Mouse (Mus musculus) R1 (cell line): ENCODE data around the gene Exosc5.
A peak's percentile ranks its signal among the peaks of the same experiment; 100 is the strongest.

ENCODE experiments used
- DNase-seq: peaks from one replicate; pipeline ENCODE4 v3.0.0-alpha.2; 2018; ENCODE audit warnings: low read depth, low spot score

Exosc5 gene

DNA sequence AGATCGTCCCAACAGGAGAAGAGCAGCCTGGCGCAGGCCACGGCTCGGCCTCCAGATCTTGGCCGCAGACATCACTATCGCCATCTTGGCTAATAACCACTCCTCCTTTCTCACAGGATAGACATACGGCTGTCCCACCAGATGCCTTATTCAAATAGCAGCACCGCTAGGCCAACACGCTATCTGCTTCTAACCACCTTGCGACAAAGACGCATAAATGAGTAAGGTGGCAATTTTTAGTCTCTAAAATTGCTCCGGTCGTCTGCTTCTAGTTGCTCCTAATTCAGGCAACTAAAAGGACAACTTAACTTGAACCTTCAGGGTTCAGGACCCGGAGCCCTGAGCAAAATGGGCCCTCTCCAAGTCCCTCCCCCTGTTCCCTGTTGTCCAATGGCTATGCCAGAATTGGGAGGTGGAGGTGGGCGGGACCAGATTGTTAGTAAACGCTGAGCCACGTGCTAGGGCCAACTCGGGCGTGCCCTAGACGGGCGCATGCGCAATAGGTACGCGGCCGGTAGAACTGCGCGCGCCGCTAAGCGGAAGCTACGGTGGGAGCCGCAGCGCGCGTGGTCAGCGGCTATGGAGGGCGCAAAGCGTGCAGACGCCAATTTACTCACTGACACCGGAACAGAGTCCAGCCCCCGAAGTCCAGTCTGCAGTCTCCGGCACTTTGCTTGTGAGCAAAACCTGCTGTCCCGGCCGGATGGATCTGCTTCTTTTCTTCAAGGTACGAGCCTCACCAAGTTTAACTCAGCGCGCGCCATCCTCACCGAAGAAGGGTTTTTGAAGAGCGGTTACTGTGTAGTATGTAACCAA, at the start of gene Exosc5, which contains the start of gene Bckdha:
Gene Exosc5, plus strand, starts transcription at position 508 of the 816 bp plus-strand sequence.
Gene Bckdha, minus strand, starts transcription at position 325 of the 816 bp plus-strand sequence.
- peak; percentile 100 for DNase-seq

DNA sequence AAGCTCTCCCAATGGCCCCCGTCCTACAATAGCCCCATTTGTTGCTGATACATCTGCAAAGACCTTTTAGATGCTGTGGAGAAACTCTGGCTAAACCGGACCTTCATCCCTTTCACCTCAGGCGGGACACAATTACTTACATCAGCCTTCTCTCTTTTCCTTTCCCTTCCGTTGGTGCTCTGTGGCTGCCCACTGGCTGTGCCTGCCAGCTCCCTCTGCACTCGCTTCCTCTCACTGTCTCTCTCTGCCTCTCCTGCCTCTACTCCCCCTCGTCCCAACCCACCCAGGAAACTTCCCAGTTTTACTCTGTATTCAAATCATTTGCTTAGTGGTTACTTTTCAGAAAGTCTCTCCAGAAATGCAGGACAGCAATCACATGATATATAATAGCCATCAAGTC, 48.9 kb upstream of the Exosc5 start:
- DNase-seq = no peak

DNA sequence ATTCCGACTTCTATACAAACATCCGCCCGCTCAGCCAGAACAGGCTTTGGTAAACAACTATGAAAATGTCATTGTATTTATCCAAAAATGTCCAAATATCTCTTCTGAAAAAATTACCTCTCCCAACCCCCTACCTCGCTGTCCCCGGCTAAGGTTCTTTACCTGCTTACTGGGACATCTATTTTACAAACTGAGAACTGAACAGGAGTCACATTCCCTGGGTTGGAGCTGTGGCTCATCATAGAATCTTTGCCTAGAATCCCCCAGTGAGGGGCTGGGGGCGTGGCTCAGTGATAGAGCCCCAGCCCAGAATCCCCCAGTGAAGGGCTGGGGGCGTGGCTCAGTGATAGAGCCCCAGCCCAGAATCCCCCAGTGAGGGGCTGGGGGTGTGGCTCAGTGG, 47.5 kb upstream of the Exosc5 start:
- peak; percentile 71 for DNase-seq

DNA sequence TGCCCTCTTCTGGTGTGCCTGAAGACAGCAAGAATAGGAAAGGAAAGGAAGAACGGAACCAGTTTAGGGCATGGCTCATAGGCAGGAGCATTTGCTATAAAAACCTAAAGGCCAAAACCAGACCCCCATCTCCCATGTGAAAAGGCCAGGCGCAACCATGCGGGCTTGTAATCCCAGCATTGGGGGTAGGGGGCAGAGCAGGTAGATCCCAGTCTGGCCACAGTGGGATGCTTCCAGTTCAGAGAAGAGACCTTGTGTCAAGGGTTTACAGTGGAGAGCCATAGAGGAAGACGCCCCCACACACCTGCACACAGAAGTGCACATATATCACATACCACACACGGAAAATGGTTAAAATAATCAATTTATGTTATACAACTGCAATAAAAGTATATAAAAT, 44.9 kb upstream of the Exosc5 start:
- DNase-seq = peak; percentile 33

DNA sequence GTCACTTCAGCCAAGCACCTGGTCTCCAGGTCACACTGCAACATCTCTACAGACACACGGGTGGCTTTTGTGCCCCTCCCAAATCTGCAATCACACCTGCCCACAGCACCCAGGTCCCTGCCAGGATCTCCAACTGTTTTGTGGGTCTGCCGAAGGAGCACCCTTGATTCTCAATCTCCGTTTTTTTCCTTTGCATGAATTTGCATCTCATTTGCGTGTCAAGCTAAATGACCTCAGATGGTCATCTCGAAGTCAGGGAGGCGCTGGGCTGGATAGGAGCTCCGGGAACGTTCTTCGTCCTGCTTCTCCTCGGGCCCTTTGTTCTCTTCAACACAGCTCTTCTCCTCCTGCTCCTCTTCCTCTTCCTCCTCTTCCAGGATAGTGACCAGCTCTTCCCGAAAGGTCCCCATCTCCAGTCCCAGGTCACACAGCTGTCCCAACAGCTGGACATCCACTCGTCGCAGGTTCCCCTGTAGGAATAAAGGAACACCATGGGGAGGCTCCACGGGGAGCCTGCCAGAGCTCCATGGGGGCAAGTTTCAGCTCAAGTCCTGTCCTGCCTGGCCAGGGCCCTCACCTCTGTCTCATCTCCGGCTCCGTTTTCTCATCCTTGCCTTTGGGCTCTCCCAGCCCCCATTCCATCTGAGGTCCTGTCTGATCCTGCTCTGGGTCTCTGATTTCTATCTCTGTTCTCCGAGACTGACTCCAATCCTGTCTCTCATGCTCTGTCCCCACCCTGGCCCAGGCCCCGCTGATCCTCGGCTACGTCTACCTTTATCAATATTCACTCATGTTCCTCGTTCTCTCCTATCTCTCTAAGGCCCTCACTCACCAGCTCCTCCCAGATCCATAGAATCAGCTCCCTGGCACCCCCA, 43.9 kb upstream of the Exosc5 start:
- no peak for DNase-seq

DNA sequence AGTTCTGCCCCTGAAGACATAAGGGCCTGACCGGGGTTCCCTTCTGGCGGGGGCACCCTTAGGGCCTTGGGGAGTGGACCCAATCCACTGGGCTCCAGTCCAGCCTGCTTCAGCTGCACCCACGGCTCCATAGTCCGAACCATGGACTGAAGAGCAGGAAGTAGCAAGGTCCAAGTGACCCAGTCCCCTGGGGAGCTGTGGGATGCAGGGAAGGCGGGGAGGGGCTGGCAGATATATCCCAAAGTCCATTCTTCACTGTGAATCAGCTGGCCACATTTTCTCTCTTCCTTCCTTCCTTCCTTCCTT, 43.3 kb upstream of the Exosc5 start, which contains the start of gene Erich4:
Gene Erich4, minus strand, starts transcription at position 187 of the 306 bp plus-strand sequence.
- DNase-seq = no peak

DNA sequence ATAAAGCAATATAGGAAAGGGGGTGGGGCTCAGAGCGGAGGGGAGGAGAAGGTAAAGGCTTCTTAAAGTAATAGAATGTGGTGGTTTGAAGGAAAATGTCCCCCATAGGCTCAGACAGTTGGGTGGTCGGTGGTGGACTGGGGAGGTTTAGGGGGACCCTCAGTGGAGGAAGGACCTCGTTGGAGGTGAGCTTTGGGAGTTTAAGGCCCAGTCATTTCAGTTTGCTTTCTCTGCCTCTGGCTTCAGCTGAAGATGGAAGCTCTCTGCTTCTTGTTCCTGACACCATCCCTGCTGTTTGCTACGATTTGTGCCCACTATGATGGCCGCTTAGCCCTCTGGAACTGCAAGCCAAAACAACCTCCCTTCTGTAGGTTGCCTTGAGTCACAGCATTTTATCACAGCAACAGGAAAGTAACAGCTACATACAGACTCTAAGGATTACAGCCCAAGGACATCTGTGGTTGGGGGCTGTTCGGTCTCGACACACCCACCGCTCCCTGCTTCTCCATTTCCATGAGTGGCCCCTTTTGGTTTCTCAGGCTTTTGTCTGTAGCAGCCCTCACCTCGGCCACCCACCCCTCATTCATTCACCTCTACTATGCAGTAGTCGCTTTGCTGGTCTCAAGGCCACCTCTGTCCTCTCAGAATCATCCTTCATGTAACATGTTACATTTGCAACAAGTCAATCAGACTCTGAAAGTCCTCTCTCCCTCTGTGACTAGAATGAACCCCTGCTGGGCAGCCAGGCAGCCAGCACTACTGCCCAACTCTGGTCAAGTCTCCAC, 41.4 kb upstream of the Exosc5 start:
- DNase-seq = no peak

DNA sequence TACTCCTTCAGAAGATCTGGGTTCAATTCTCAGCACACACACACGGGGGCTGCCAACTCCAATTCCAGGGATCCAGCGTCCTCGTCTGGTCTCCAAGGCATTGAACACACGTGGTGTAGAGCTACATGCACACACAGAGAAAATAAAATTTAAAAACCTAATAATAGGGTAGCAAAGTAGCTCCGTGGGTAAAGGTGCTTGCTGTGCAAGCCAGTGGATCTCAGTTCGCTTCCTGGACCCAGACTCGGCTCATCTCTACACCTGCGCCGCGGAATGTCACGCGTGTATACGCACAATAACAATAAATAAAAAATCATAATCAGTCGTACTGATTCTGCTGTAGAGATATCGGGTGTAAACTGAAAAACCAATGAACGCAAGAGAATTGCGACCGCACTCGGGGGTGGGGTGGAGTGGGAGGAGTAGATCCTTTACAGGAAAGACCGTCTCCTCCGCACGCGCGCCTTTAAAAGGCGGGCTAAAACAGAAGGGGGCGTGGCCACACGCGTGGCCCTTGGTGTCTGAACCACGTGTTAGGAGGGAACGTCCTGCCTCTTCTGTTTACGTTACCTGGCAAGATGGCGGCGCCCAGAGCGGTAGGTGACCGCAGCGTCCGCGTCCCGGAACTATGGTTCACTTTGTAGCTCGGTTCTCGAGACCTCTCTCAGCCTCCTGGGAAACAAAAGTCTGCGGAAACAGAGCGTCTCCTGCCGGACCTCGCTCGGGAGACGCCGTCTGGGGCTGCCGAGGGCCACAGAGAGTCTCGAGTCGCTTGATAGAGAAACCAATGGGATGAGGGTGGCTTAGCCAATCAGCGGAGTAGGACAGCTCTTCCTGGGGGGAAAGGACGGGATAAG, 39.9 kb upstream of the Exosc5 start, which contains the start of gene Dmac2:
Gene Dmac2, plus strand, starts transcription at position 550 of the 857 bp plus-strand sequence.
- DNase-seq = peak; percentile 99

DNA sequence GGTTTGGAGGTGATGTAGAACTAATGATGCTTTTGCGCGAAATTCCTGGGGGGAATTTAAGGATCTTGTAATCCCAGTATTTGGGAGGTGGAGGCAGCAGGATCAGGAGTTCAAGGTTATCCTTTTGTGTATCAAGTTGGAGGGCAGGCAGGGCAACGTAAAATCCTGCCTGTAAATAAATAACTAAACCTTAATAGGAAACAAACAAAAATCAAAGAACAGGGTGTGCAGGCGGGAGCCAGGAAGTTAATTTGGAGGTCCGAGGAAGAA, 39.3 kb upstream of the Exosc5 start:
- DNase-seq = no peak

DNA sequence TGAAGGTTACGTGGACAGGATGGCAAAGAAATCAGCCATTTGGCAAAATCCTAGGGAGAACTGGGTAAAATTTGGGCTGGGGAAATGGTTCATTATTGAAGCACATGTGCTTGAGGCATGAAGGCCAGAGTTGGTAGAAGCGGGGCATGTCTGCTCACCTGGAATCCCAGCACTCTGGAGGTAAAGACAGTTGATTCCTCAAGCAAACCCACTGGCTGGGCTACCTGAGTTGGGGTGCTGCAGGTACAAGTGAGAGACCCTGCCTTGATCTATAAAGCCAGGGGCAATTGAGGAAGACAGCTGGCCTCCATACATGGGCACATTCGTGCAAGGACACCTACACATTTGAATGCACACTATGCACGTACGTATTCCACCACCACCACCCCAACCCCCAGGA, 38.9 kb upstream of the Exosc5 start:
- DNase-seq = no peak

DNA sequence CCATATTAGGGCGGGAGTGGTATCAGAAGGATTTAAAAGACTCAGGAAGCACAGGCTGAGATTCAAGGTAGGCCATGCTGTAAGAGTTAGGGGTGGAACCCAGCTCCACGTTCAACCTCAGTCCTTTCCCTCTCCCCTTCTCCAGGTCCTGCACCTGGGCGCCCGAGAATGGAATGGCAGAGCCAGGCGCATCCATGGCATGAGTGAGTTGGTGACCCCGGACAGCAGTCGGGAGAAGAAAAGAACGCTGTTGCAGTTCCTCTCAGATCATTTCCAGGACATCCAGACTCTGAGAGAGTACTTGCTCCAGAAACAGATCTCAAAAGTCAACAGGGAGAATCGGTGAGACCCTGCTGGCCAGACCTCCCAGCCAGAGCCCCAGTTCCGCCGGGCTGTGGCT, 38.2 kb upstream of the Exosc5 start:
- DNase-seq = no peak

DNA sequence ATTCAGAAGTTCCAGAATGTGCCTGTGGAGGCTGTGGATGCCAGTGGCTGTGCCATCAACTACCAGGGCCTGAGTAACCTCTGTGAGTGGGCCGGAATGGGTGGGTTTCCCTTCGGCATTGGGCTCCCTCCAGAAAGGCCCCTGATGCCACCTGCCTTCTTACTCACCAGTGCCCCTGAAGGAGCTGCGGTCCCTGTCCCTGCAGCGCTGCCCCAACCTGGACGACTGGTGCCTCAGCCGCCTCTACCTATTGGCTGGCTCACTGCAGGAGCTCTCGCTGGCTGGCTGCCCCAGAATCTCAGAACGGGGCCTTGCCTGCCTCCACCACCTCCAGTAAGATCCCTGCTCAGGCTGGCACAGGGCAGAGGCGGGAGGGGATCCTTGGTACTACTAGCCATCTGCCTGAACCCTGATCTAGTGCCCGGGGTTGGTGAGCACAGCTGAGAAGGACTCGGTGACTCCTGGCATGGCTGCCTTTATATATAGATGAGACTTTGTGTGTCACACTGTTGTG, 35.0 kb upstream of the Exosc5 start:
- no peak for DNase-seq

DNA sequence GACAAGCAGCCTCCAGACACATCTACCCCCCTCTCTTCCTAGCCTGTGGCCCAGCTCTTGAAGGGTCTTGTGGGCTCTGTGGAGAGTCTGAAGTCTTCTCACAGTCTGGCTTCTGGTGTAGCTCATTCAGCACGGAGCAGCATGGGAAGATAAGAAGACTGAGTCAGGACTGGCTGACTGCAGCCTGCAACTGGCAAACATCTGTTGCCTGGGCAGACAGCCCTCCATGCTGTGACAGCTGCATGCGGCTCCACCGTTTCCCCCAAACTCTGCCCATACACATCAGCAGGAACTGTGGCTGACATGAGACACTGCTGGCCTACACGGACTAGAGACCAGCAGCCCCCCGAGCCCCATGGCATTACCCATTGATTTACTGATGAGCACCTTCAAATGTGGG, 34.1 kb upstream of the Exosc5 start:
- no peak for DNase-seq

DNA sequence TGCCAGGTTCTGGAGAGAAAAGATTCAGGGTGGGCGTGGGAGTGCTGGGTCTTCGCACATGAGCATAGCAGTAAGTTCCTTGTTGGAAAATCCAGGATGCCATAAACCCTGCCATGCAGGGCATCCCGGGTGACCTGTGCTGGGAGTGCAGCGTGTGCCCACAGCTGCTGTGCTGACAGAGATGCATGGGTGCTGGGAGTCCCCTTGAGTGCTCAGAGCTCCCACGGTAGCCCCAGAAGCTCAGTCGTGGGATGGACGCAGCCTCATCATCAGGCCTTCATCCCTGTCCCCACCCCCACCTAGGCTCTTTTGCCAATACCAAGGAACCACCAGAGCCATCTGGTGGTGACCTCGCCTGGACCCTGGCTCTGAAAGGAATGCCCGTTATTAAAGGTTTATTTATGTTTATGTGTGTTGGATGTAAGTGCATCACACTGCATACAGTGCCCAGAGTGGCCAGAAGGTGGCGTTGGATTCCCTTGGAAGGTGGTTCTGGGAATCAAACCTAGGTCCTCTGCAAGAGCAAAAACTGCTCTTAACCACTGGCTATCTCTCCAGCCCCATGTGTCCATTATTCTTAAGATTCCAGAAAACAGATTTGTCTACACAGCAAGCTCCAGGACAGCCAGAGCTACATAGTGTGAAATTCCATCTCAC, 33.2 kb upstream of the Exosc5 start:
- peak; percentile 78 for DNase-seq

DNA sequence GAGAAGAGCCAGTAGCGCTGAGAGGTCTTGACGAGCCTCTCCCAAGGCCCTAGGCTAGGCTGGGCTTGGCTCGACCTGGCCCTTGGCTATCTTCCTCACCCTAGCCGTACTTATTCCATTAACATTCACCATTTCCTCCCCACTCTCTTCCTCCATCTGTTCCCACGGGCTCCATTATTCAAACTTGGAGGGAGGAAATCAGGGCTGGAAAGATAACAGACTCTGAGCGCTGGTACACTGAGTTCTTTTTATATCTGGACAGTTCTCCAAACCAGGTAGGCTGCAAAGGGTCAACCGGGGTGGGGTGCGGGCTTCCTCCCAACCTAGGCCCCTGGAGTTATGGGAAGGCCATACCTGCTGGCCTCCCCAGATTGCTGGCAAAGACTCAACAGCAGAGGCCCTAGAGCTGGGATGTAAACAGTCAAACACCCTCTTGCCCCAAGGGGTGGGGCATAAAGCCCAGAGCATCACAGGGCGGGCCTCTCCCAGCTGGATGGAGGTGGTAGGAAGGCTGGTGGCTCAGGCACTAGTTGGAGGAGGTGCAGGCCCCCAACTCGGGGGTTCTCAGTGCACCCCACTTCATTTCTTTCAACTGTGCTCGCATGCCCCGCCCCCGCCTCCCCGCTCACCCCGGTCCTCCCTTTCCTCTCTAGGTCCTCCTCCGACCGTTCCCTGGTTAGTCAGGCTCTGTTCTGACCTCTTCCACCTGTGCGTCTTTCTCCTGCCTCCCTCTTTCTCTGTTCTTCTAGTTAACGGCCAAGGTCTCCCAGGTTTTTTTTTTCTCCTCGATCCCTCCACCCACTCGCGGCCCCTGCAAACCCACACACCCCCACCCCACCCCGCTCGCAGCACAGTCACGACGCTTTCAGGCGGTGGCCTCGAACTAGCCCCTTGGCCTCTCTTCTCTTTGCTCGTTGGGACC, 32.2 kb upstream of the Exosc5 start, which contains the start of gene B3gnt8:
Gene B3gnt8, plus strand, starts transcription at position 146 of the 922 bp plus-strand sequence.
- DNase-seq = peak; percentile 32

DNA sequence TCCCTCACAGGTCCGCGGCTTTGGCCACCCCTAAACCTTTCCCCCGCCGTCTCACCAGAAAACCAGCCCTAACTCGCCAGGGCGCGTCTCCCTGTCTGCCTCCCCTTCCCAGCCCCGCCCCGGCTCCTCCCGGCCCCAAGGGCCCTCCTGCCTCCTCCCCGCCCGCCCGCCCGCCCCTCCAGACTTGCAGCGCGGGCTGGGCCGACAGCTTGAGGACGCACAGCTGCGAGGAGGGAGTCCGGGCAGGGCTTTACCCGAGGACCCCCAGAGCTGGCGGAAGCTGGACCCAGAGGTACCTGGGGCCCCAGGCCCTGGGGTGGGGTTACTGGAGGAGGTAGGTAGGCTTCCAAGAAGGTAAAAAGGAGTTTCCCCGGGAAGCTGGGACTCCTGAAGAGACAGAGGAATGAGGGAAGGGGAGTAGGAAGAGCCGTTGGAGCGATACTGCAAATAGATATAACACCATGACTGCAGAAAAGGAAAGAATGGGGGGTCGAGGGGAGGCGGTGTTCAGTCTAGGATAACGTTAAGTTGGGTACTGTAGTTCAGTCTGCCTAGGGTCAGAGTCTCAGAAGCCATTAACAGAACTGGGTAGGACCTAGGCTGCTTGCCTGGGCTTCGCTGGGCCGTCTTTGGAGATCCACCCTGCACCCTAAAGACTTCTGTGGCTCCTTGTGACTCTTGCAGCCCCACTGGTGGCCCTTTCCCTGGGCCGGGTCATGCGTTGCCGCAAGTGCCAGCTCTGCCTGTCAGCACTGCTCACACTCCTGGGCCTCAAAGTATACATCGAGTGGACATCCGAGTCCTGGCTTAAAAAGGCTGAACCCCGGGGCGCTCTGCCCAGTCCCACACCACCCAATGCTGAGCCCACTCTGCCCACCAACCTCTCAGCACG, 31.3 kb upstream of the Exosc5 start:
- peak; percentile 76 for DNase-seq

DNA sequence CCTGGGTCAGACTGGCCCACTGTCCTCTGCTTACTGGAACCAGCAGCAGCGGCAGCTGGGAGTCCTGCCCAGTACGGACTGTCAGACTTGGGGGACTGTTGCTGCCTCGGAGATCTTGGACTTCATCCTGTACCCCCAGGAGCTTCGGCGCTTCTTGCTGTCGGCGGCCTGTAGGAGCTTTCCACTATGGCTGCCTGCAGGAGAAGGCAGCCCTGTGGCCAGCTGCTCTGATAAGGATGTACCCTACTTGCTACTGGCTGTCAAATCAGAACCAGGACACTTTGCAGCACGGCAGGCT, 30.7 kb upstream of the Exosc5 start:
- no peak for DNase-seq

DNA sequence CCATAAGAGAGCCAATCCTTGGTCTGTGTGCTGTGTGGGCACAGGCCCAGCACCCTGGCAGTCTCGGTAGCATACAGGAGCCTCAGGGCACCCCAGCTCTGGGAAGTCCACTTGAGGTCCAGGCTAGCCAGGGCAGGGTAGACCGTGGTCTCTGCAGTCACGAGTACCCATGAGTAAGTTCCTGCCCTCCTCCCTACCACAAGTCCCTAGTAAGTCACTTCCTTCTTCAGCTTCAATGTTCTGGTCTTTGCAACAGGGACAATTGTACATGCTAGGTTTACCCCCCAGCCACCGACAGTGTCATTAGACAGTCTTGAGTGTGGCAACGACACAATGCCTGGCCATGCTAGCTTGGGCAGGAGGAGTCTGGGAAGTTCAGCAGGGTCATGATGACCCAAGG, 26.3 kb upstream of the Exosc5 start:
- DNase-seq = no peak
